Mouse (Mus musculus): ENCODE measurements around the gene Hddc2.
"Not testable (repeated sequence)": the region's sequence is repeated elsewhere in the genome, so short reads cannot be mapped to it uniquely, and the experiment has no call there.

Hddc2 gene

GRCm38 (mm10) chr10:31354141-31354540 lies 41.0 kb downstream of the Hddc2 start:
- no peak for DNase-seq (ENCODE audit: low spot score in 2 of 2)

- DNase-seq (ENCODE audit: low spot score in 2 of 2): no peak
Measured at GRCm38 (mm10) chr10:31354886-31355461, 41.8 kb downstream of the Hddc2 start.

GRCm38 (mm10) chr10:31359749-31360148 lies 46.6 kb downstream of the Hddc2 start:
- DNase-seq (ENCODE audit: low spot score in 2 of 2): no peak

GRCm38 (mm10) chr10:31370200-31370599 lies 57.0 kb downstream of the Hddc2 start:
- DNase-seq (ENCODE audit: low spot score in 2 of 2): not testable (repeated sequence)

Measured in spleen, postnatal 4 days (tissue).